Mouse (Mus musculus) spleen, adult 2 months (tissue): Measurements from ENCODE around the gene Spocd1. TPM values are rescaled to one million over a fixed set of nuclear protein-coding genes. Genes with fewer than 3 reads are reported as not detected.

ENCODE experiments used
- DNase-seq, 2 experiments: peaks; one replicate each; pipeline versions ENCODE4 v3.0.0 to v3.0.0-alpha.2; 2012 to 2021; ENCODE audit warnings: low spot score in 2 of 2, low read depth in 1 of 2
- H3K27ac ChIP-seq: fragments of 200-500 bp; 2 replicates; pipeline ENCODE4 v1.5.1; 2012; ENCODE audit warnings: low read length, inconsistent platforms; ENCODE audit not compliant: insufficient read depth
- H3K27me3 ChIP-seq: fragments of 200-500 bp; 2 replicates; pipeline ENCODE4 v1.6.1; 2012; ENCODE audit warnings: mild to moderate bottlenecking, moderate library complexity, low read length, inconsistent platforms; ENCODE audit not compliant: control insufficient read depth, insufficient read depth
- H3K36me3 ChIP-seq: fragments of 200-500 bp; 2 replicates; pipeline ENCODE4 v1.6.1; 2012; ENCODE audit warnings: mild to moderate bottlenecking, low read length, inconsistent platforms; ENCODE audit not compliant: control insufficient read depth, insufficient read depth
- H3K4me1 ChIP-seq: fragments of 200-500 bp; 2 replicates; pipeline ENCODE4 v1.6.1; 2011; ENCODE audit warnings: inconsistent platforms; ENCODE audit not compliant: control insufficient read depth, insufficient read depth, insufficient read length
- H3K4me3 ChIP-seq: fragments of 200-500 bp; 2 replicates; pipeline ENCODE4 v1.5.1; 2011; ENCODE audit warnings: mild to moderate bottlenecking, inconsistent platforms; ENCODE audit not compliant: insufficient read depth, insufficient read length; ENCODE audit errors: extremely low read depth
- CTCF ChIP-seq: fragments of 200-500 bp; IDR thresholded peaks from 2 replicates; pipeline ENCODE4 v1.5.1; 2011; ENCODE audit warnings: mild to moderate bottlenecking, inconsistent platforms; ENCODE audit not compliant: insufficient read depth, insufficient read length, insufficient replicate concordance; ENCODE audit errors: extremely low read depth
- POLR2A ChIP-seq: fragments of 200-500 bp; IDR thresholded peaks from 2 replicates; pipeline ENCODE4 v1.6.1; 2011; ENCODE audit warnings: low read depth, low read length, inconsistent platforms
- WGBS: fragments of 180-500 bp; shearing (Covaris S2); methylation state at CpG from one replicate; pipeline ENCODE4 v1.1.7; 2018; 5-methylcytosine and 5-hydroxymethylcytosine counted together
- polyA plus RNA-seq: library from polyadenylated mRNA; depleted of rRNA; stranded (reverse); fragments of >200 nt; gene quantifications from 2 replicates; pipeline ENCODE4 v1.2.3, GENCODE M21; 2012

Gene Spocd1
- polyA plus RNA-seq, 1 experiment, result 0.07 TPM

DNA sequence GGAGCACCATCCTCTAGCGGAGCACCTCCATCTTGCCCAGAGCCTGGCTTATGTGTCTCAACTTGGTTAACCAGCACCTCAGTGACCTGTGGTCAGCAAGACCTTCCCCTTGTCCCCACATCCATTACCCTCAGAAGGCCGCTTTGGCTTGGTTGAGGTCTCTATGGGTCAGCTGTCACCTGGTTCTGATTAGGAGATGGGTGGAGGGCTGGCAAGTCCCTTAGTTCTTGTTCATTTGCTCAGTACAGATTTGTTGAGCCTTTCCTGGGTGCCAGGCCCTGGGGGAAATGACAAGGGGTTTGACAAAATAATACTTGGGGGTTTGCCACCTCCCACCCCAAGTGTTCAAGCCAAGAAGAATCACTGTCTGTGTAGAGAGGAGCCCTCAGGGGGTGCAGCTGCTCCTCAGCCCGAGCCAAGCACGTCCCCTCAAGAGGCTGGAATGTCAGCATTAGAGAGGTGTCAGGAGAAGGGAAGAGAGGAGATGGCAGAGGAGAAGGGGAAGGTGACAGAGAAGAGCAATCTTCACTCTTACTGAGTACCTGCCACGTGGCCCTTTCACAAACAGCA lies 23.3 kb downstream of the Spocd1 start:
- no peaks in the 10 kb centered on the region for H3K27me3 ChIP-seq
- no peak overlapping the region for H3K27ac ChIP-seq
- H3K36me3 ChIP-seq, result no peaks in the 10 kb centered on the region
- DNase-seq, result no peak
- H3K4me3 ChIP-seq, result no peak overlapping the region
- H3K4me1 ChIP-seq, result no peaks in the 10 kb centered on the region
- TF ChIP-seq POLR2A (no peak), CTCF (no peak)
- 77% methylated on average over 5 of the region's 5 CpGs for WGBS

DNA sequence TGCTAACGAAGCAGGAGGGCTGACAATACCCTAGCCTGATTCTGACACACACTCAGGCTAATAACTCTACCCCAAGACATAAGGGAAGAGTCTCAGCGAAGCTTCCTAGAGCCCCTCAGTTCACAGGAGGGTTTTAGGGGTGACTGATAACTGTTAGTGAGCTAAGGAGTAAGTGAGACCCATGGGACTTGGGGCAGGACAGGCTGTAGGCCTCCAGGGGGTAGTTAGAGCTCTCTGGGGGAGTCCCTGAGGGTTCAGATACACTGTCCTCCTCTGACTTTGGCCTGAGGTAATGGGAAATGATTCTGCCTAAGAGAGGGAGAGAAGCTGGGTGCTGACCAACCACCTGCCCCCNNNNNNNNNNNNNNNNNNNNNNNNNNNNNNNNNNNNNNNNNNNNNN lies 25.5 kb downstream of the Spocd1 start:
- no peaks in the 10 kb centered on the region for H3K4me1 ChIP-seq
- no peak overlapping the region for H3K27ac ChIP-seq
- TF ChIP-seq CTCF (no peak), POLR2A (no peak)
- WGBS, result 71% methylated on average over 2 of the region's 2 CpGs
- no peak for DNase-seq
- H3K36me3 ChIP-seq, result no peaks in the 10 kb centered on the region
- H3K27me3 ChIP-seq, result no peaks in the 10 kb centered on the region
- no peak overlapping the region for H3K4me3 ChIP-seq

DNA sequence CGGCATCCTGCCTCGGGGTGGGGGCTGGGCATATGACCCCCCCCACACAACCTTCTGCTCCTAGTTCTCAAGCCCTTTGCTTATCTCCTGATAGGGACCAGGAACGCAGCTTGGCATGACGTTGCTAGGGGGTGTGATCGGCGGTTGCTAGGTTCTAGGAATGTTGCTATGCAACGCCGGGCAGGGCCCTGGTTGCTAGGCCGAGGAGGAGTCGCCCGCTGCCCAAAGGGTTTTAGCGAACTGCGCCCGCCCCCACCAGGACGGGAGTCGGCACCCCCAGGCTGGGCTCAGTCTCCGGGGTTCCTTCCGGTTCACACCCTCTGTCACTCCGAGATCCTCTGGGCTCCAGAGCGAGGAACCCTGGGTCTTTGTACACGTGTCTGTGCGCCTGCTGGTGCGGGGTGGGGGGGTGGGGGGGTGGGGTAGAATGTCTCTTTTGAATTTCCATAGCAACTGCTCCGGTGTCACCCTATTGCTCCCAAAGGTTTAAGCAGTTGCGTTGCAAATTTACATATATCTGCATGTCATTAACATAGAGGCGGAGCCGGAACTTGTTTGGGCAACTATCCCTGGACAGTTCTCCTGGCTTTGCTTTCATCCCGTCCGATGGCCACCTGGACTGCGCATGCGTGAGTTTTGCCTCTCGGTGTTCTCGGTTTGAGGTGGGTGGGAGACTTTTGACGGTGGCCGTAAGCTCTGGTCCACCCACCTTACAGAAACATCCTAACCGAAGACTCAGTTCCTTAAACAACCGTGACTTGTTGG lies 31.3 kb downstream of the Spocd1 start:
- Histone ChIP-seq H3K4me3 (peak overlapping the region; percentile 64), H3K27ac (no peak overlapping the region), H3K27me3 (no peaks in the 10 kb centered on the region), H3K4me1 (no peaks in the 10 kb centered on the region), H3K36me3 (no peaks in the 10 kb centered on the region)
- TF ChIP-seq CTCF (no peak), POLR2A (no peak)
- DNase-seq, result peak in 1 of 2 experiments; percentile 40
- 2% methylated on average over 37 of the region's 37 CpGs for WGBS

GRCm38 (mm10) chr4:129965294-129965693 lies 36.2 kb downstream of the Spocd1 start:
- TF ChIP-seq CTCF (no peak), POLR2A (no peak)
- Histone ChIP-seq H3K27ac (no peak overlapping the region), H3K27me3 (no peaks in the 10 kb centered on the region), H3K4me3 (no peak overlapping the region), H3K36me3 (no peaks in the 10 kb centered on the region), H3K4me1 (peaks cover 5% of the 10 kb centered on the region; the same call in 1 of the 2 replicates)
- 81% methylated on average over 11 of the region's 11 CpGs for WGBS
- no peak for DNase-seq

DNA sequence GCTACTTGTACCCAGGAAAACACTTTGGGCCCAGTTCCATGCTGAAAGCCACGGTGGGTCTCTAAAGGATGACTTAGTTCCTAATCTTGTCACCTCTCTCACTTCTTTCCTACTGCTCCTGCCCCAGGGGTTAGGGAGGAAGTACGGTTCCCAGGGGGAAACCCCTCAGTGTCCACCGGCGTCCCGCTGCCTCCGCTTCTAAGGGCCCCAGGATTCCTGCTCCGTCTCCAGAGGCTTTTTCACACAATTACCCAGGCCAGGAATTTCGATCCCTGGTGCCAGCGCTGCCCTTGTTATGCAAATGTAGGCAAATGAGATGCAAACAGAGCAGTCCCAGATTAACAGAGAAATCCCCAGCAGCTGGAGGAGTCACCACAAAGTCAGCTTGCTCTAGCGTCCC lies 37.2 kb downstream of the Spocd1 start:
- Histone ChIP-seq H3K4me1 (peaks cover 5% of the 10 kb centered on the region; the same call in 1 of the 2 replicates), H3K4me3 (no peak overlapping the region), H3K36me3 (no peaks in the 10 kb centered on the region), H3K27me3 (no peaks in the 10 kb centered on the region), H3K27ac (no peak overlapping the region)
- no peak for DNase-seq
- TF ChIP-seq CTCF (no peak), POLR2A (no peak)
- WGBS, result 37% methylated on average over 10 of the region's 10 CpGs

GRCm38 (mm10) chr4:129967024-129968014 lies 38.3 kb downstream of the Spocd1 start:
- TF ChIP-seq POLR2A, result no peak
- no peak for TF ChIP-seq CTCF
- Histone ChIP-seq H3K4me3 (no peak overlapping the region), H3K4me1 (peaks cover 5% of the 10 kb centered on the region; the same call in 1 of the 2 replicates), H3K27me3 (no peaks in the 10 kb centered on the region), H3K27ac (no peak overlapping the region), H3K36me3 (no peaks in the 10 kb centered on the region)
- no peak for DNase-seq
- WGBS, result 60% methylated on average over 13 of the region's 13 CpGs

DNA sequence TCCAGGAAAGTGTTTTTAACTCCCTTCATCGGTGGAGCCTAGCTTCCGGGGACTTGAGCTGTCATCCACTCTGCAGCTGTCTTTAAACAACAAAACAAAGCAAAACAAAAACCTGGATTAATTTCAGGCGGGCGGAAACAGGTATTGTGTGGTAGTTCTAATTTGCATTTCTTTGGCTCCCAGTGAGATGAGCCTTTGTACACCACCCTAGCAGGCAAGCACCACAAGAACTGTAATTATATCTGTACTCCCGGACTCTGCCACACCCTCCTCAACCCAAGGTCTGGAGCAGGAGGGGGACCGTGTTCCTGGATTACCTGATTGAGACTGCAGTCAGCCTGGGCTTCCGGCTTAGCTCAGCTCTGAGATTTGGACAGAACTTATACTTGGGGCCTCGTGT lies 41.1 kb downstream of the Spocd1 start:
- TF ChIP-seq CTCF, result no peak
- no peak for TF ChIP-seq POLR2A
- no peak for DNase-seq
- no peaks in the 10 kb centered on the region for H3K36me3 ChIP-seq
- no peak overlapping the region for H3K4me3 ChIP-seq
- H3K27ac ChIP-seq, result no peak overlapping the region
- peaks cover 5% of the 10 kb centered on the region; the same call in 1 of the 2 replicates for H3K4me1 ChIP-seq
- WGBS, result 72% methylated on average over 8 of the region's 8 CpGs
- no peaks in the 10 kb centered on the region; the same call in 1 of the 2 replicates for H3K27me3 ChIP-seq
